Comparison of ENCODE assay signal across 8 mouse cellular contexts in genomic region chr14:115041336-115042054, GRCm38 (mm10). TPM values are rescaled to one million over a fixed set of nuclear protein-coding genes. Genes with fewer than 3 reads are reported as not detected.
DNase-seq lines count a peak whose midpoint lies in the region; ATAC-seq and TF ChIP-seq lines count a peak whose summit lies in the region.

No protein-coding gene starts in this region.

- no peak overlapping the region for H3K27ac ChIP-seq in cerebellum, adult 2 months (ENCODE audit: insufficient read depth, low read length)
- peak overlapping the region; percentile 94 for H3K27ac ChIP-seq in intestine, embryonic 16.5 days (ENCODE audit: low read length)
- H3K27ac ChIP-seq in liver, embryonic 14.5 days: peak overlapping the region; percentile 69
- H3K27ac ChIP-seq in neural tube, embryonic 15.5 days (replicated peaks): peak overlapping the region; percentile 90

- H3K4me1 ChIP-seq in cerebellum, adult 2 months (ENCODE audit: control insufficient read depth, insufficient read depth, low read length): no peaks in the 10 kb centered on the region
- H3K4me1 ChIP-seq in intestine, embryonic 16.5 days (ENCODE audit: control insufficient read depth, insufficient read depth, low read length): peaks cover 8% of the 10 kb centered on the region
- H3K4me1 ChIP-seq in liver, embryonic 14.5 days (replicated peaks; ENCODE audit: control insufficient read depth in 2 of 2, insufficient read depth in 2 of 2, low read length in 1 of 2): peaks cover 2 to 8% of the 10 kb centered on the region in 2 experiments
- H3K4me1 ChIP-seq in neural tube, embryonic 15.5 days: peaks cover 28% of the 10 kb centered on the region

- no peak for TF ChIP-seq POLR2A in cerebellum, adult 2 months (IDR thresholded peaks at IDR 0.05; ENCODE audit: borderline replicate concordance, insufficient read depth, low read length)

- intact Hi-C loops in gastrocnemius, postnatal 14 days (cut with DNase I; ENCODE audit: low total_unique reads): no loop called here

- DNase-seq in retina, postnatal 1 day: peak; percentile 45
- no peak for DNase-seq in retina, embryonic 14.5 days (ENCODE audit: low spot score)
- DNase-seq in cerebellum, adult 2 months: peak; percentile 28 to 44
- peak; percentile 15 for DNase-seq in gastrocnemius, postnatal 14 days
- DNase-seq in liver, embryonic 14.5 days (ENCODE audit: low read depth in 3 of 3, low spot score in 3 of 3): peak in 1 of 3 experiments; percentile 6
- DNase-seq in thymus, postnatal 25 days: peak; percentile 61

- under 1% methylated on average over 52 of the region's 126 CpGs for WGBS in cerebellum, adult 2 months
- under 1% methylated on average over 53 of the region's 126 CpGs for WGBS in intestine, embryonic 16.5 days
- WGBS in liver, embryonic 14.5 days (ENCODE audit: insufficient replicate concordance): 0% methylated on average over 65 of the region's 126 CpGs
- WGBS in neural tube, embryonic 15.5 days: under 1% methylated on average over 61 of the region's 126 CpGs

- peaks cover 1% of the 10 kb centered on the region; the same call in 1 of the 2 replicates for H3K27me3 ChIP-seq in cerebellum, adult 2 months (ENCODE audit: control insufficient read depth, insufficient read depth, low read length)
- H3K27me3 ChIP-seq in intestine, embryonic 16.5 days (replicated peaks; ENCODE audit: control insufficient read depth, insufficient read depth, low read length): no peaks in the 10 kb centered on the region
- no peaks in the 10 kb centered on the region; the same call in 1 of the 2 replicates for H3K27me3 ChIP-seq in liver, embryonic 14.5 days (ENCODE audit: control insufficient read depth, insufficient read depth, low read length)
- no peaks in the 10 kb centered on the region for H3K27me3 ChIP-seq in neural tube, embryonic 15.5 days (replicated peaks)

- TF ChIP-seq CTCF in cerebellum, adult 2 months (IDR thresholded peaks at IDR 0.05; ENCODE audit: borderline replicate concordance, insufficient read depth, low read depth, low read length): no peak
- no peak for TF ChIP-seq CTCF in liver, embryonic 14.5 days (IDR thresholded peaks at IDR 0.05; ENCODE audit: low read depth)

- no peaks in the 10 kb centered on the region for H3K9me3 ChIP-seq in intestine, embryonic 16.5 days (ENCODE audit: control insufficient read depth, low read length)
- no peaks in the 10 kb centered on the region for H3K9me3 ChIP-seq in liver, embryonic 14.5 days (ENCODE audit: control insufficient read depth, low read length)
- no peaks in the 10 kb centered on the region for H3K9me3 ChIP-seq in neural tube, embryonic 15.5 days (replicated peaks)

- H3K9ac ChIP-seq in intestine, embryonic 16.5 days (ENCODE audit: low read depth, low read length): peak overlapping the region; percentile 98
- H3K9ac ChIP-seq in liver, embryonic 14.5 days (replicated peaks): peak overlapping the region; percentile 93
- H3K9ac ChIP-seq in neural tube, embryonic 15.5 days (replicated peaks): peak overlapping the region; percentile 79

- no peak for TF ChIP-seq EP300 in liver, embryonic 14.5 days (IDR thresholded peaks at IDR 0.05; ENCODE audit: low read depth)

- peak overlapping the region; percentile 42 for H3K4me3 ChIP-seq in cerebellum, adult 2 months (replicated peaks; ENCODE audit: insufficient read depth, low read depth, low read length)
- H3K4me3 ChIP-seq in intestine, embryonic 16.5 days (ENCODE audit: low read length): peak overlapping the region; percentile 87
- H3K4me3 ChIP-seq in liver, embryonic 14.5 days (ENCODE audit: insufficient read depth in 1 of 2, low read depth in 2 of 2, low read length in 2 of 2): peak overlapping the region; percentile 91 to 95
- H3K4me3 ChIP-seq in neural tube, embryonic 15.5 days (replicated peaks): peak overlapping the region; percentile 82

- peak overlapping the region; percentile 95 for H3K4me2 ChIP-seq in intestine, embryonic 16.5 days (ENCODE audit: low read depth, low read length)
- H3K4me2 ChIP-seq in liver, embryonic 14.5 days (ENCODE audit: low read depth): peak overlapping the region; percentile 87
- peak overlapping the region; percentile 92 for H3K4me2 ChIP-seq in neural tube, embryonic 15.5 days

- peaks cover 14% of the 10 kb centered on the region for H3K36me3 ChIP-seq in intestine, embryonic 16.5 days (ENCODE audit: control insufficient read depth, insufficient read depth, low read length)
- peaks cover 32% of the 10 kb centered on the region for H3K36me3 ChIP-seq in liver, embryonic 14.5 days (replicated peaks; ENCODE audit: control insufficient read depth, insufficient read depth, low read depth)
- H3K36me3 ChIP-seq in neural tube, embryonic 15.5 days: peaks cover 8% of the 10 kb centered on the region

- ATAC-seq in intestine, embryonic 16.5 days: peak; percentile 56
- ATAC-seq in liver, embryonic 14.5 days (ENCODE audit: insufficient read depth): peak; percentile 51
- ATAC-seq in neural tube, embryonic 15.5 days (ENCODE audit: low FRiP score): peak; percentile 76

RNA-seq across cellular contexts. Expression of gene Gpc5, which starts 50.5 kb away (rescaled TPM):
- polyA plus RNA-seq in cerebellum, adult 2 months (2012; rRNA removed): 17.0 and 23.0 TPM in 2 replicates
- total RNA-seq in gastrocnemius, postnatal 14 days (2021): not detected
- 0.15 and 0.34 TPM in 2 replicates for polyA plus RNA-seq in intestine, embryonic 16.5 days (2015; fragmentation: Nextera tagmentation; extraction: Ambion mirVana)
- 0.02 TPM in 1 of 2 replicates, not detected in the other for polyA plus RNA-seq in liver, embryonic 14.5 days (2012; rRNA removed)
- 0.05 and 0.08 TPM in 2 replicates for polyA plus RNA-seq in liver, embryonic 14.5 days (2014; fragmentation: Nextera tagmentation; extraction: Ambion mirVana)
- polyA plus RNA-seq in neural tube, embryonic 15.5 days (2015; fragmentation: Nextera tagmentation; extraction: Ambion mirVana): 17.4 and 21.3 TPM in 2 replicates

Comparison
In these comparisons a context has a peak if more than half of its experiments do, and no peak if none do; other contexts are left out.
1. H3K4me3 ChIP-seq: peak in every context shown above with its lines; median percentile 93 in liver, embryonic 14.5 days; 87 in intestine, embryonic 16.5 days; 82 in neural tube, embryonic 15.5 days; 42 in cerebellum, adult 2 months.
2. RNA of gene Gpc5, which starts 50.5 kb away (polyA plus RNA-seq): 17.0 to 23.0 TPM in cerebellum, adult 2 months and 17.4 to 21.3 TPM in neural tube, embryonic 15.5 days; 0.15 to 0.34 TPM in intestine, embryonic 16.5 days and 0.02 to 0.08 TPM in liver, embryonic 14.5 days; every median in the first group is over 10 times any median in the second.
3. Peak in every context shown above with its lines, with median percentiles within 50 percentile points of each other: ATAC-seq, H3K4me2 ChIP-seq and H3K9ac ChIP-seq.